Mouse (Mus musculus) ES-Bruce4 (cell line): ENCODE results near the gene Gramd4. TPM values are rescaled to one million over a fixed set of nuclear protein-coding genes. Genes with fewer than 3 reads are reported as not detected.

Source experiments
- H3K27ac ChIP-seq: 2 replicates; pipeline ENCODE4 v1.5.1; 2012; ENCODE audit warnings: low read length, inconsistent platforms; ENCODE audit not compliant: insufficient read depth
- H3K27me3 ChIP-seq: 2 replicates; pipeline ENCODE4 v1.6.1; 2012; ENCODE audit warnings: mild to moderate bottlenecking, low read length, inconsistent platforms; ENCODE audit not compliant: control insufficient read depth, poor library complexity, insufficient read depth, severe bottlenecking
- H3K36me3 ChIP-seq: 2 replicates; pipeline ENCODE4 v1.6.1; 2012; ENCODE audit warnings: inconsistent platforms, mild to moderate bottlenecking, low read length, moderate library complexity; ENCODE audit not compliant: control insufficient read depth, poor library complexity, insufficient read depth, severe bottlenecking
- H3K4me1 ChIP-seq: one replicate; pipeline ENCODE4 v1.8.1; 2011; ENCODE audit warnings: low read length; ENCODE audit not compliant: control insufficient read depth, insufficient read depth
- H3K4me3 ChIP-seq: 2 replicates; pipeline ENCODE4 v1.5.1; 2011; ENCODE audit warnings: low read depth, mild to moderate bottlenecking, low read length
- H3K9ac ChIP-seq: 2 replicates; pipeline ENCODE4 v1.6.1; 2012; ENCODE audit warnings: low read depth, mild to moderate bottlenecking, inconsistent platforms; ENCODE audit not compliant: poor library complexity, severe bottlenecking
- H3K9me3 ChIP-seq: replicated peaks from 2 replicates; pipeline ENCODE4 v1.6.1; 2012; ENCODE audit warnings: mild to moderate bottlenecking, low read length, inconsistent platforms; ENCODE audit not compliant: control insufficient read depth, poor library complexity, insufficient read depth, severe bottlenecking
- CTCF ChIP-seq: IDR thresholded peaks from one replicate; pipeline ENCODE4 v1.8.1; 2011; ENCODE audit warnings: low read depth, low read length
- EP300 ChIP-seq: IDR thresholded peaks from 2 replicates; pipeline ENCODE4 v1.6.1; 2011; ENCODE audit warnings: low read depth, low read length; ENCODE audit not compliant: insufficient read depth
- POLR2A ChIP-seq: IDR thresholded peaks from one replicate; pipeline ENCODE4 v1.8.1; 2011; ENCODE audit warnings: low read length; ENCODE audit not compliant: insufficient read depth
- polyA plus RNA-seq: library from polyadenylated mRNA; stranded (reverse); fragments of >200 nt; gene quantifications from 2 replicates; pipeline ENCODE4 v1.2.4, GENCODE M21; 2011; ENCODE audit warnings: low read depth; ENCODE audit not compliant: missing spikeins, insufficient read depth, insufficient read length

Gramd4 gene
- polyA plus RNA-seq, 1 experiment: 22.6 TPM

DNA sequence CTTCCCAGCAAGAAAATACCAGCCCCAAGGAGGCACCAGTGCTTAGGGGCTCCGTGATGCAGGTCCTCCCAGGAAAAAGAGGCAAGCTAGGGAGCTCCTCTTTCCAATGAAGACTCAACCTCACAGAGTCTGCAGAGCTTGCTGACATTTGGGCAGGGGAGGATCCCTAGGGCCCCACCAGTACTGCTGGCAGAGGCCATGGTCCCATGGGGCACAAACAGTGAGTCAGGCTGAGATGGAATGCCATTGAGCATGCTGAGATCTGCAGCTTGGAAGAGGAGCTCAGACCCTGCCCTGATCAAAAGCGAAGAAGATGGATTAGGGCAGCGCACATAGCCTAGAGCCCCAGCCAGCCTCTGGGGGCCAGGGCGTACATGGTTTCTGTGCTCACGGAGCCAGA is 16.1 kb upstream of the Gramd4 start:
- no peaks in the 10 kb centered on the region for H3K36me3 ChIP-seq
- no peak for TF ChIP-seq POLR2A
- no peak for TF ChIP-seq CTCF
- no peak for TF ChIP-seq EP300
- H3K27ac ChIP-seq: no peak overlapping the region
- no peaks in the 10 kb centered on the region for H3K9me3 ChIP-seq
- no peak overlapping the region for H3K9ac ChIP-seq
- H3K27me3 ChIP-seq: no peaks in the 10 kb centered on the region
- H3K4me3 ChIP-seq: no peak overlapping the region
- H3K4me1 ChIP-seq: no peaks in the 10 kb centered on the region

- TF ChIP-seq POLR2A (no peak), CTCF (peak; percentile 52), EP300 (no peak)
- no peak overlapping the region for H3K27ac ChIP-seq
- no peaks in the 10 kb centered on the region for H3K36me3 ChIP-seq
- no peaks in the 10 kb centered on the region for H3K4me1 ChIP-seq
- no peaks in the 10 kb centered on the region for H3K27me3 ChIP-seq
- H3K9ac ChIP-seq: no peak overlapping the region
- H3K4me3 ChIP-seq: no peak overlapping the region
- no peaks in the 10 kb centered on the region for H3K9me3 ChIP-seq
Measured at GRCm38 (mm10) chr15:86042364-86042763, 15.1 kb upstream of the Gramd4 start.

- no peaks in the 10 kb centered on the region for H3K27me3 ChIP-seq
- H3K4me3 ChIP-seq: no peak overlapping the region
- H3K27ac ChIP-seq: no peak overlapping the region
- TF ChIP-seq POLR2A (no peak), CTCF (no peak), EP300 (no peak)
- no peaks in the 10 kb centered on the region for H3K9me3 ChIP-seq
- no peak overlapping the region for H3K9ac ChIP-seq
- no peaks in the 10 kb centered on the region for H3K36me3 ChIP-seq
- H3K4me1 ChIP-seq: no peaks in the 10 kb centered on the region
Measured at GRCm38 (mm10) chr15:86049510-86049909, 8.0 kb upstream of the Gramd4 start.

- H3K27ac ChIP-seq: no peak overlapping the region
- H3K4me3 ChIP-seq: no peak overlapping the region
- no peaks in the 10 kb centered on the region for H3K36me3 ChIP-seq
- no peaks in the 10 kb centered on the region for H3K27me3 ChIP-seq
- no peaks in the 10 kb centered on the region for H3K9me3 ChIP-seq
- TF ChIP-seq CTCF (no peak), EP300 (no peak), POLR2A (no peak)
- H3K9ac ChIP-seq: no peak overlapping the region
- no peaks in the 10 kb centered on the region for H3K4me1 ChIP-seq
Measured at GRCm38 (mm10) chr15:86050170-86050743, 7.2 kb upstream of the Gramd4 start.

- Histone ChIP-seq H3K27me3 (no peaks in the 10 kb centered on the region), H3K9me3 (no peaks in the 10 kb centered on the region), H3K36me3 (no peaks in the 10 kb centered on the region), H3K4me3 (no peak overlapping the region), H3K4me1 (no peaks in the 10 kb centered on the region), H3K9ac (no peak overlapping the region), H3K27ac (no peak overlapping the region)
- TF ChIP-seq POLR2A: no peak
Measured at GRCm38 (mm10) chr15:86051152-86051551, 6.3 kb upstream of the Gramd4 start.

DNA sequence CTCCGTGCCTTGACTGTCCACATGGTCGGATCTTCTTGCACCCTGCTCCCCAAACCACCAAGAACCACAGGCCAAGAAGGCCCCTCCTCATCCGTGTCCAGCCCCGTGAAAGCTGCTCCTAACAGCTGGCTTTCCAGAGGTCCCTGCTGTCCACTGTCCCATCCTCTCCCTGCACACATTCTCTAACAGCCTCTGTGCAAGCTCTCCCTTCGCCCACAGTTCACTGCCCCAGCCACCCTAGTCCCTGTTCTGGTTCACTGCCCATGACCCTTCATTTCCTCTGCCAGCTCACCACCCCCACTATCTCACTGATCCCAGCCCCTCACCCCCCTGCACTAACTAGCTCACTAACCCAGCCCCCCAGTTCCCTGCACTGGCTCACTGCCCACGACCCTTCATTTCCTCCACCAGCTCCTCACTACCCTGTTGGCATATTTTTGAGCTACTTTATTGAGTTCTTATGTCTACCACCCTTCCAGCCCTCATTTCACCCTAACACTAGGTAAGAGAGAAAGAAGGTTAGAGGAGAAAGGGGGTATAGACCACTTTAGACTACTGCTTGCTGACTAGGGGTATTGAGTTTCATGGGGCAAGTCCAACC is 5.5 kb upstream of the Gramd4 start:
- H3K27me3 ChIP-seq: no peaks in the 10 kb centered on the region
- H3K9me3 ChIP-seq: no peaks in the 10 kb centered on the region
- no peak overlapping the region for H3K9ac ChIP-seq

More for the DNA sequence above, 5.5 kb upstream of the Gramd4 start:
- no peak overlapping the region for H3K27ac ChIP-seq
- no peak overlapping the region for H3K4me3 ChIP-seq
- no peaks in the 10 kb centered on the region for H3K36me3 ChIP-seq
- no peak for TF ChIP-seq EP300
- no peak for TF ChIP-seq POLR2A
- no peak for TF ChIP-seq CTCF
- no peaks in the 10 kb centered on the region for H3K4me1 ChIP-seq
